ENCODE assay signal across 7 mouse cellular contexts in genomic region chr2:152767618-152768271, GRCm38 (mm10). TPM values are rescaled to one million over a fixed set of nuclear protein-coding genes. Genes with fewer than 3 reads are reported as not detected.
DNase-seq lines count a peak whose midpoint lies in the region; ATAC-seq lines count a peak whose summit lies in the region.

No protein-coding gene starts in this region.

- intact Hi-C loops in gastrocnemius, postnatal 14 days (cut with DNase I; ENCODE audit: low total_unique reads) = loop anchor here (5.0 kb wide), 2 partner anchors 65 to 70 kb away; partner anchors contain the start of gene Bcl2l1

- DNase-seq in 3134 (ENCODE audit: extremely low read depth, insufficient read length, low spot score) = peak; percentile 51
- peak; percentile 77 for DNase-seq in 416B (ENCODE audit: low read depth)
- DNase-seq in adrenal gland, postnatal 36 days = peak; percentile 66 to 84
- peak; percentile 42 for DNase-seq in gastrocnemius, postnatal 14 days
- DNase-seq in kidney, postnatal 25 days = peak; percentile 80 to 87
- peak; percentile 72 for DNase-seq in yolk sac, embryonic 10.5 days (ENCODE audit: low spot score)

- peak; percentile 71 for ATAC-seq in megakaryocyte-erythroid progenitor cell, adult 5-6 weeks (replicated peaks; ENCODE audit: low FRiP score, low TSS enrichment, poor library complexity, severe bottlenecking)

RNA-seq across cellular contexts. Expression of gene Cox4i2, which starts 13.8 kb away (rescaled TPM):
- total RNA-seq in adrenal gland, postnatal 36 days (2021) = 1 to 10 TPM; 3.0 to 4.0 TPM
- 1 to 10 TPM; 5.9 to 6.0 TPM for total RNA-seq in gastrocnemius, postnatal 14 days (2021)
- total RNA-seq in megakaryocyte-erythroid progenitor cell, adult 5-6 weeks (2014; fragmentation: Nextera tagmentation) = not detected in 2 replicates
- total RNA-seq in megakaryocyte-erythroid progenitor cell, adult 5-6 weeks (2017) = not detected in 2 replicates

RNA-seq across cellular contexts. Expression of gene Id1, which starts 31.7 kb away (rescaled TPM):
- 100 to 1,000 TPM in 1 of 2 experiments, 10 to 100 TPM in 1; 68.4 to 105 TPM for total RNA-seq in adrenal gland, postnatal 36 days (2021)
- total RNA-seq in gastrocnemius, postnatal 14 days (2021) = 10 to 100 TPM; 12.5 to 17.3 TPM
- not detected in 2 replicates for total RNA-seq in megakaryocyte-erythroid progenitor cell, adult 5-6 weeks (2014; fragmentation: Nextera tagmentation)
- total RNA-seq in megakaryocyte-erythroid progenitor cell, adult 5-6 weeks (2017) = not detected in 2 replicates

Comparison
In these comparisons a context has a peak if more than half of its experiments do, and no peak if none do; other contexts are left out.
1. Peak in every context shown above with its lines: DNase-seq and ATAC-seq.
2. RNA of gene Id1, which starts 31.7 kb away (total RNA-seq): 68.4 to 105 TPM in adrenal gland, postnatal 36 days and 12.5 to 17.3 TPM in gastrocnemius, postnatal 14 days; not detected in megakaryocyte-erythroid progenitor cell, adult 5-6 weeks; every median in the first group is over 10 times any median in the second.